Mouse (Mus musculus) hindbrain, embryonic 11.5 days (tissue): ENCODE data around the gene Abhd12b. TPM values are rescaled to one million over a fixed set of nuclear protein-coding genes. Genes with fewer than 3 reads are reported as not detected.

Experiments
- ATAC-seq: fragments of 200-750 bp; cut with Nextera tagmentation; 2 replicates; pipeline ENCODE4 v1.8.0; 2017; ENCODE audit warnings: mild to moderate bottlenecking, moderate TSS enrichment, moderate library complexity; ENCODE audit not compliant: low FRiP score
- DNase-seq: peaks from one replicate; pipeline ENCODE4 v3.0.0-alpha.2; 2015; ENCODE audit warnings: low spot score
- H3K27ac ChIP-seq: fragments of 300-500 bp; sonication (generic); 2 replicates; pipeline ENCODE4 v1.5.1; 2014; ENCODE audit warnings: mild to moderate bottlenecking, low read depth, low read length
- H3K27me3 ChIP-seq: fragments of 300-500 bp; sonication (generic); 2 replicates; pipeline ENCODE4 v1.6.1; 2014; ENCODE audit warnings: mild to moderate bottlenecking, low read length, moderate library complexity, mixed read lengths; ENCODE audit not compliant: control insufficient read depth, insufficient read depth
- H3K36me3 ChIP-seq: fragments of 300-500 bp; sonication (generic); 2 replicates; pipeline ENCODE4 v1.6.1; 2014; ENCODE audit warnings: mild to moderate bottlenecking, low read length, moderate library complexity, mixed read lengths; ENCODE audit not compliant: control insufficient read depth, insufficient read depth
- H3K4me1 ChIP-seq: fragments of 300-500 bp; sonication (generic); replicated peaks from 2 replicates; pipeline ENCODE4 v1.6.1; 2014; ENCODE audit warnings: low read length, mixed read lengths; ENCODE audit not compliant: control insufficient read depth, insufficient read depth
- H3K4me2 ChIP-seq: fragments of 300-500 bp; sonication (generic); replicated peaks from 2 replicates; pipeline ENCODE4 v1.6.1; 2014; ENCODE audit warnings: mild to moderate bottlenecking, low read depth, low read length
- H3K4me3 ChIP-seq: fragments of 300-500 bp; sonication (generic); 2 replicates; pipeline ENCODE4 v1.5.1; 2014; ENCODE audit warnings: low read depth, low read length
- H3K9ac ChIP-seq: fragments of 300-500 bp; sonication (generic); 2 replicates; pipeline ENCODE4 v1.6.1; 2014; ENCODE audit warnings: low read depth, low read length
- H3K9me3 ChIP-seq: fragments of 300-500 bp; sonication (generic); 2 replicates; pipeline ENCODE4 v1.6.1; 2016; ENCODE audit warnings: low read length; ENCODE audit not compliant: control insufficient read depth
- WGBS: fragments of 180-500 bp; shearing (Covaris S2); extraction: QIAGEN DNeasy Blood & Tissue Kit; methylation state at CpG from one replicate; pipeline ENCODE4 v1.1.7; 2014; 5-methylcytosine and 5-hydroxymethylcytosine counted together
- polyA plus RNA-seq: library from polyadenylated mRNA; unstranded; fragments of >200 nt; fragmentation: Nextera tagmentation; extraction: Ambion mirVana; gene quantifications from 2 replicates; pipeline ENCODE4 v1.2.1, GENCODE M21; 2014

Abhd12b gene
- polyA plus RNA-seq, 1 experiment from 2014 or later, result not detected

GRCm38 (mm10) chr12:70204433-70204832, 50.5 kb downstream of the Abhd12b start:
- 84% methylated on average over 8 of the region's 8 CpGs for WGBS
- Histone ChIP-seq H3K36me3 (no peaks in the 10 kb centered on the region), H3K4me1 (no peaks in the 10 kb centered on the region), H3K4me3 (no peak overlapping the region), H3K9ac (no peak overlapping the region), H3K27ac (no peak overlapping the region), H3K9me3 (no peaks in the 10 kb centered on the region), H3K4me2 (no peak overlapping the region), H3K27me3 (no peaks in the 10 kb centered on the region)
- ATAC-seq, result no peak
- DNase-seq, result no peak

- Histone ChIP-seq H3K4me1 (no peaks in the 10 kb centered on the region), H3K27ac (no peak overlapping the region), H3K9me3 (no peaks in the 10 kb centered on the region), H3K27me3 (no peaks in the 10 kb centered on the region), H3K4me2 (no peak overlapping the region), H3K36me3 (no peaks in the 10 kb centered on the region), H3K4me3 (no peak overlapping the region), H3K9ac (no peak overlapping the region)
- no peak for DNase-seq
- ATAC-seq, result no peak
- 65% methylated on average over 5 of the region's 5 CpGs for WGBS
Measured at GRCm38 (mm10) chr12:70208214-70208613, 54.3 kb downstream of the Abhd12b start.

- H3K9ac ChIP-seq, result no peak overlapping the region
- H3K4me3 ChIP-seq, result no peak overlapping the region
- no peak for DNase-seq
- H3K27ac ChIP-seq, result no peak overlapping the region
- H3K27me3 ChIP-seq, result no peaks in the 10 kb centered on the region
- no peaks in the 10 kb centered on the region for H3K9me3 ChIP-seq
- ATAC-seq, result no peak
- no peaks in the 10 kb centered on the region for H3K36me3 ChIP-seq
- H3K4me1 ChIP-seq, result no peaks in the 10 kb centered on the region
- no peak overlapping the region for H3K4me2 ChIP-seq
- 86% methylated on average over 4 of the region's 4 CpGs for WGBS
Measured at GRCm38 (mm10) chr12:70212501-70212900, 58.6 kb downstream of the Abhd12b start.

GRCm38 (mm10) chr12:70213601-70214000, 59.7 kb downstream of the Abhd12b start:
- Histone ChIP-seq H3K4me2 (no peak overlapping the region), H3K9ac (no peak overlapping the region), H3K4me3 (no peak overlapping the region), H3K27me3 (no peaks in the 10 kb centered on the region), H3K27ac (no peak overlapping the region), H3K9me3 (no peaks in the 10 kb centered on the region), H3K4me1 (no peaks in the 10 kb centered on the region), H3K36me3 (no peaks in the 10 kb centered on the region)
- ATAC-seq (no peak), DNase-seq (no peak)
- 88% methylated on average over 6 of the region's 6 CpGs for WGBS

- no peak for ATAC-seq
- Histone ChIP-seq H3K27ac (no peak overlapping the region), H3K36me3 (no peaks in the 10 kb centered on the region), H3K4me3 (no peak overlapping the region), H3K27me3 (no peaks in the 10 kb centered on the region), H3K9me3 (no peaks in the 10 kb centered on the region), H3K9ac (no peak overlapping the region), H3K4me2 (no peak overlapping the region), H3K4me1 (no peaks in the 10 kb centered on the region)
- no peak for DNase-seq
- WGBS, result 90% methylated on average over 8 of the region's 8 CpGs
Measured at GRCm38 (mm10) chr12:70214281-70214680, 60.3 kb downstream of the Abhd12b start.

- no peak overlapping the region for H3K27ac ChIP-seq
- WGBS, result 67% methylated on average over 16 of the region's 16 CpGs
- no peaks in the 10 kb centered on the region for H3K36me3 ChIP-seq
- DNase-seq (peak; percentile 18), ATAC-seq (no peak)
- H3K27me3 ChIP-seq, result no peaks in the 10 kb centered on the region
- no peak overlapping the region for H3K9ac ChIP-seq
- H3K4me2 ChIP-seq, result no peak overlapping the region
- H3K4me3 ChIP-seq, result no peak overlapping the region
- no peaks in the 10 kb centered on the region for H3K4me1 ChIP-seq
- H3K9me3 ChIP-seq, result no peaks in the 10 kb centered on the region
Measured at GRCm38 (mm10) chr12:70216229-70216800, 62.4 kb downstream of the Abhd12b start.

GRCm38 (mm10) chr12:70218795-70219540, 65.0 kb downstream of the Abhd12b start:
- no peak overlapping the region for H3K4me2 ChIP-seq
- DNase-seq, result no peak
- H3K27ac ChIP-seq, result no peak overlapping the region
- H3K9ac ChIP-seq, result no peak overlapping the region
- H3K27me3 ChIP-seq, result no peaks in the 10 kb centered on the region
- no peaks in the 10 kb centered on the region for H3K9me3 ChIP-seq
- 87% methylated on average over 8 of the region's 8 CpGs for WGBS
- H3K4me3 ChIP-seq, result no peak overlapping the region
- ATAC-seq, result no peak
- no peaks in the 10 kb centered on the region for H3K4me1 ChIP-seq
- no peaks in the 10 kb centered on the region for H3K36me3 ChIP-seq

GRCm38 (mm10) chr12:70221425-70221824, 67.5 kb downstream of the Abhd12b start:
- Histone ChIP-seq H3K4me1 (no peaks in the 10 kb centered on the region), H3K9me3 (no peaks in the 10 kb centered on the region), H3K9ac (no peak overlapping the region), H3K27ac (no peak overlapping the region), H3K4me3 (no peak overlapping the region), H3K4me2 (no peak overlapping the region), H3K27me3 (no peaks in the 10 kb centered on the region), H3K36me3 (no peaks in the 10 kb centered on the region)
- WGBS, result 75% methylated on average over 5 of the region's 5 CpGs
- DNase-seq (no peak), ATAC-seq (no peak)

GRCm38 (mm10) chr12:70223331-70223730, 69.4 kb downstream of the Abhd12b start:
- no peaks in the 10 kb centered on the region for H3K36me3 ChIP-seq
- no peaks in the 10 kb centered on the region for H3K9me3 ChIP-seq
- H3K9ac ChIP-seq, result no peak overlapping the region
- no peak overlapping the region for H3K27ac ChIP-seq
- H3K4me2 ChIP-seq, result no peak overlapping the region
- 0 out of 2 replicates have a peak, but pooled peaks cover 6% of the 10 kb centered on the region for H3K4me1 ChIP-seq
- ATAC-seq (no peak), DNase-seq (no peak)
- H3K4me3 ChIP-seq, result no peak overlapping the region
- WGBS, result 68% methylated on average over 4 of the region's 4 CpGs
- peaks cover 3% of the 10 kb centered on the region; the same call in 1 of the 2 replicates for H3K27me3 ChIP-seq
